Mouse (Mus musculus): Measurements from ENCODE around the gene Pced1b.
A peak's percentile ranks its signal among the peaks of the same experiment; 100 is the strongest.

Pced1b gene

GRCm38 (mm10) chr15:97286731-97287130, 39.8 kb downstream of the Pced1b start:
- DNase-seq (ENCODE audit: low read depth), result no peak

DNA sequence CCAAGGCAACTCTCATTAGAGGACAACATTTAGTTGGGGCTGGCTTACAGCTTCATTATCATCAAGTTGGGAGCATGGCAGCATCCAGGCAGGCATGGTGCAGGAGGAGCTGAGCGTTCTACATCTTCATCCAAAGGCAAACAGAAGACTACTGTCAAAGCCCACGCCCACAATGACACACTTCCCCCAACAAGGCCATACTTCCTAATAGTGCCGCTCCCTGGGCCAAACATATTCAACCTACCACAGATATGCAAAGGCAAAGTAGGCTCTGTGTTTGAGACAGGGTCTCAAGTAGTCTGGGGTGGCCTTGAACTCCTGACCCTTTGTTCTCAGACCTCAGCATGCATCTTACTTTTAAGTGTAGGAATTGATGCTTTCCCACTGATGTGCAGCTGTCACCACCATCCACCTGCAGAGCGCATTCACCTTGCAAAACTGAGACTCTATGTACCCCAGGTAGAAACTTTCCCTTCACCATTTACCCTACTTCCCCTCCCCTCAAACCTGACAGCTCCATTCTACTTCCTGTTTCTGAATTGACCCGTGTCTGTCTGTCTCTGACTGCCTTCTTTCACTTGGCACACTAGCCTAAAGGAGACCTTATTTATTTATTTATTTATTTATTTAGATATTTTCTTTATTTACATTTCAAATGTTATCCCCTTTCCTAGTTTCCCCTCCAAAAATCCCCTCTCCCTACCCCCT, 40.7 kb downstream of the Pced1b start:
- DNase-seq (ENCODE audit: low read depth), result no peak

DNA sequence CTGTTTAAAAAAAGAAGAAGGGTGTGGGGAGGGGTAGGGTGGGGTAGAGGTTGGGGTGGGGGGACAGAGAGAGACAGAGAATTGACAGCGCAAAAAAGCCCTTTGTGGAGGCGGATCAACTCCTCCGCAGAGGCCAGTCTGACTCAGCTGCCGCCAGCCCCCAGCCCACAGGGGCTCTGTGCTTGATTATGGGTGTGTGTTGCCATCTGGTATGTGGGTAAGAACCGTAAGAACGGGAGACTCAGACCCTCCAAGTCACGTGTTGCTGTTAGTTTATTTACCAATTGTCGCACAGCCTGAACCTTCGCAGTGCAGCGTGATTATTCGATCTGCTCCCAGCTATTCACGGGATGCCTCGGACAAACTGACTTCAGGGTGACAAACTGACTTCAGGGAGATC, 41.8 kb downstream of the Pced1b start:
- no peak for DNase-seq (ENCODE audit: low read depth)

- DNase-seq (ENCODE audit: low read depth), result no peak
These were observed 42.3 kb downstream of the Pced1b start for GRCm38 (mm10) chr15:97289176-97289575.

DNA sequence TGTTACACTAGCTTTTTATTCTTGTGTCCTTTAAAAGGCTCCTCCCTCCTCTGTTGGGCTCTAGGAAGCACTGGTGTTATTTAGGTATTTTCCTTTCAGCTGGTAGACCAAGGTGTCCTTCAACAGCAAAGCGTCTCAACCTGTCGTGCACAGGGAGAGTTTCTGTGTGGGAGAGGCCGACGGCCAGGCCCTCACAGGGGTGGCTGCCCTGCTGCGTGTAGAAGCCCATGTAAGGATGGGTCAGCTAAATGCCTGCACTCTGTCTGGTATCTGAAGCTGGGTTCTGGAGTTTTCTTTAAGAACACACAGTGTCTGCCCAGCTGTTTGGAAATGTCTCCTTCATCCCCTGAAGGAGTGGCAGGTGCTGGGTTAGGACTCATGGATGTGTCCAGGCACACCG, 43.4 kb downstream of the Pced1b start:
- no peak for DNase-seq (ENCODE audit: low read depth)

DNA sequence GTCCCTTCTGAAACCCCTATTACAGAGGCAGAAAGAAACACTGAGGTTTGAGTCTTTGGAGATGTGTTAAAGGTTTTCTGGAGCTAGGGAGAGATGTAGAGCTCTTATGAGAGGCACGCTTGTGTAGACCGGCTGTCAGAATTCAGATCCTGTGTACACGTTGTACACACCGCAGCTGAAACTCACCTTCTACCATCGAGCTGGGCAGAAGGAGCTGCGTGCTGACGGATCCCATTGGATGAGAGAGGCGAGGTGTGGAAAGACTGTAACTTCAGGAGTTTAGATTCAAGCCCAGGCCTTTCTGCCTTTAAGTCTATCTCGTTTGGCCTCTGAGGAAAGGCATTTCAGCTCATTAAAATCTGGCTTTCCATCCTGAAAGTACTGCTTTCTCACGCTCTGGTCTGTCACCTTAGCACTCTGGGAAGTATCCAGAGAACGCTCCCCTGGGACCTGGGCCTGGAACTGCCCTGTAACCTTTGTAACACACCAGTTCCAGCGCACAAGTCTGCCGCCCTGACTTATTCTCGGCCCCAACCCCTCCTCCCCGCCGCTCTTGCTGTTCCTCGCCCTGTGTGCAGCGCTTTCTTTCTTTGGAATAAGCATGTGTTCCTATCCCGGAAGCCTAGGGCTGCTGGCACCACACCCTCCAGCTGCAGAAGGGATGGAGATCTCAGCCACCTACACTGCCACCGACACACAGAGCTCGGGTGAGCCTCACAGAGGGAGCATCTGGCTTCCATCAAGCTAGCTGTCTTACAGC, 44.6 kb downstream of the Pced1b start:
- DNase-seq (ENCODE audit: low read depth), result no peak

DNA sequence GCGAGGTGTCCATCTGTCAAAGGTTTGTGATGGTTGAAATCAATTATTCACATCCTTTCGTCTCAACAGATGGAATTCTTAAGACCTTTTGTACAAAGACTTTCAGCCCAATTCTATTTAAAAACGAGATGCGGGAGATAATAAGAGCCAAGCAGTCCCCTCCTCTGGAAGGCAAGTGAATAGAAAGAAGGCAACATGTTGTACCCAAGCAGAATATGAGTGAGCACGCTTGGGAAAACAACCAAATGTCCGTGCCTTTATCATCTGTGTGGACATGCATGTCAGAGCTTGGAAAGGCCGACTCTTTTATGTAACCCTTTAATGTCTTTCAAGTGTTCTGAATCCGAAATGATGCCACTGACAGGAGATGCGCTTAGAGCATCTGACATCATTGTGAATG, 61.0 kb downstream of the Pced1b start:
- no peak for DNase-seq (ENCODE audit: low read depth)

- no peak for DNase-seq (ENCODE audit: low read depth)
These were observed 62.6 kb downstream of the Pced1b start for GRCm38 (mm10) chr15:97309533-97309932.

- no peak for DNase-seq (ENCODE audit: low read depth)
These were observed 63.3 kb downstream of the Pced1b start for GRCm38 (mm10) chr15:97310251-97310650.

DNA sequence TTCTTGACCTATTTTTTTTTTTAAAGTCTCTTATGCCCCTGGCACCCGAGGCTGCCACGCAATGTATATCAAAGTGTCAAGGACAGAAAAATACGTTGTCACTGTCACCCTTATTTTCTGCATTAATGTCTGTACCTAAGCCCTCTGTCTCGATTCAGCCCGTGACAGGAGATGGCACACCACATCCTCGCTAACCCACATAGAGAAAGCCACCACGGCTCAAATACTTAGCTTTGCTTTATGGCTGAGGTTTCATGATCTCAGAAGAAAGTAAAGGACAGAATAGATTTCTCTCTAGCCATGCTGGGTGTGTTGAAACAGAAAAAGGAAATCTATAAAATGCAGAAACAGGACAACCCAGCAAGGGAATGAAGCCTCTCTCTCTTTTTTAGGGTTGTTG, 64.3 kb downstream of the Pced1b start:
- no peak for DNase-seq (ENCODE audit: low read depth)

- peak; percentile 20 for DNase-seq (ENCODE audit: low read depth)
These were observed 65.0 kb downstream of the Pced1b start for GRCm38 (mm10) chr15:97311937-97312336.

- DNase-seq (ENCODE audit: low read depth), result no peak
These were observed 68.0 kb downstream of the Pced1b start for GRCm38 (mm10) chr15:97314720-97315421.

DNA sequence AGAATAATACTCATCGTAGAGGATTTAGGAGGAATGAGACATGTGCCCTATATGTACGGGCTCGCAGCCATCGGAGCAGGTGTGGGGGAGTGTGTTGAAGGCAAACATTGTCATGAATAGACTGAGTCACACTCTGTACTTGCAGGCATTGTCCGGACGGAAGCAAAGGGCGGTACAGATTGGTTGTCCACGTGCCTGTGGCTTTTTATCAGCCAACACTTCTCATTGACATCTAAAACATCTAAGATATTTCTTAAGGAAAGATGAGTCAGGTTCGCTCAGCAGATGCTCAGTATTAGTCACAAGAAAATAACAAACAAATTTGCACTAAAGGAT, 68.5 kb downstream of the Pced1b start:
- DNase-seq (ENCODE audit: low read depth), result peak; percentile 88

GRCm38 (mm10) chr15:97318365-97319001, 71.6 kb downstream of the Pced1b start:
- DNase-seq (ENCODE audit: low read depth), result no peak

GRCm38 (mm10) chr15:97322821-97323220, 75.9 kb downstream of the Pced1b start:
- DNase-seq (ENCODE audit: low read depth), result no peak

DNA sequence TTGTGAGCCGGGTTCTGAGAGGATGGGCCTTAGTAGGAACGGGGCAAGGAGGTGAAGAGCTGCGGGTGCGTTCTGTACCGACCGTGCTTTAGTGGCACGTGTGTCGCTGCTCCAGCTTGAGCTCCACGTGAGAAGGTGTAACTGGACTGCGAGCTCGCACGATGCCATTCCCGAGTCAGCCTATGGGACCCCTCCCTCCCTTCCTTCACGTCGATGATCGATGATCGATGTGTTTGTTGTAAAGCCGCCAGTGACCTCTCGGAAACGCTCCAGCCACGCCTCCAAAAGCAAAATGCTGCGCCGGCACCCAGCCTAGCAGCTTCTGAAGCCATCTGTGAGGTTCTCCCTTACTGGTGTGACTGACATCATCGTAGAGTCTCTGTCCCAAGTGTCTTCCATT, 76.6 kb downstream of the Pced1b start:
- no peak for DNase-seq (ENCODE audit: low read depth)

DNA sequence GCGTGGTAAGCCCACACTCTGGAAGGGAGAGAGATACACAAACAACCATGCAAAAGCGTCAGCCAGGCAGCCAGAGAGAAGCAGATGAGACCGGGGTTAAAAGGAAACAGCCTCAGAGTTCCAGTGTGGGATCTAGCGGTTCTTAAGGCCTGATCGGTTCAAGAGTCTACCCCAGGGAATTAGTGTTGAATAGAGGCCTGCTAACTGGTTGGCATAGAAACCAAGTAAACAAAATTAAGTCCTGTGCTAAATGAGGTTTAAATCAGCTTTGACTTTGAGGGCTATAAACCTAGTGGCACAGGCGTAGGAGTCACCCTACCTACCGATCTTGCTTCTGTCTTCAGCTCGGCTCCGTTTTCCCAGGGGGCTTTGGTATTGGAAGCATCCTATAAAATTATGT, 77.4 kb downstream of the Pced1b start:
- no peak for DNase-seq (ENCODE audit: low read depth)

- DNase-seq (ENCODE audit: low read depth), result no peak
These were observed 80.7 kb downstream of the Pced1b start for GRCm38 (mm10) chr15:97327500-97328081.

- no peak for DNase-seq (ENCODE audit: low read depth)
These were observed 85.7 kb downstream of the Pced1b start for GRCm38 (mm10) chr15:97332582-97332981.

- no peak for DNase-seq (ENCODE audit: low read depth)
These were observed 90.9 kb downstream of the Pced1b start for GRCm38 (mm10) chr15:97337636-97338352.

- no peak for DNase-seq (ENCODE audit: low read depth)
These were observed 91.6 kb downstream of the Pced1b start for GRCm38 (mm10) chr15:97338377-97339060.
